Mouse (Mus musculus): ENCODE data around the gene Pcbp4. TPM values are rescaled to one million over a fixed set of nuclear protein-coding genes. Genes with fewer than 3 reads are reported as not detected.

Pcbp4 gene
- total RNA-seq, 2 experiments from 2014 or later = 72.8 to 73.4 TPM

Other genes starting within 250 kb of the Pcbp4 start
- 1 to 10 TPM in 1 of 2 experiments, under 1 TPM in 1; 0.47 to 1.1 TPM for gene Tlr9, start 230.7 kb upstream of the Pcbp4 start, total RNA-seq (2021)
- gene Alas1, start 204.6 kb upstream of the Pcbp4 start, total RNA-seq (2021) = 100 to 1,000 TPM; 298 to 524 TPM
- gene Poc1a, start 172.2 kb upstream of the Pcbp4 start, total RNA-seq (2021) = 1 to 10 TPM; 4.1 TPM
- gene Dusp7, start 84.7 kb upstream of the Pcbp4 start, total RNA-seq (2021) = 10 to 100 TPM; 56.6 to 56.8 TPM
- gene Rpl29, start 23.8 kb upstream of the Pcbp4 start, total RNA-seq (2021) = 100 to 1,000 TPM; 281 to 289 TPM
- gene Acy1, start 15.0 kb upstream of the Pcbp4 start, total RNA-seq (2021) = 10 to 100 TPM; 24.9 to 27.0 TPM
- gene Abhd14b, start 5.8 kb upstream of the Pcbp4 start, total RNA-seq (2021) = 1 to 10 TPM; 7.2 to 8.3 TPM
- 10 to 100 TPM; 20.9 to 25.1 TPM for gene Abhd14a, start 5.6 kb upstream of the Pcbp4 start, total RNA-seq (2021)
- gene Gpr62, start 12.6 kb downstream of the Pcbp4 start, total RNA-seq (2021) = not detected
- 10 to 100 TPM; 24.9 to 27.7 TPM for gene Rrp9, start 22.7 kb downstream of the Pcbp4 start, total RNA-seq (2021)
- gene Parp3, start 23.7 kb downstream of the Pcbp4 start, total RNA-seq (2021) = 10 to 100 TPM; 27.2 to 33.7 TPM
- not detected for gene Iqcf1, start 46.7 kb downstream of the Pcbp4 start, total RNA-seq (2021)
- not detected for gene Iqcf5, start 61.3 kb downstream of the Pcbp4 start, total RNA-seq (2021)
- gene Iqcf3, start 108.3 kb downstream of the Pcbp4 start, total RNA-seq (2021) = not detected
- not detected for gene Iqcf4, start 117.7 kb downstream of the Pcbp4 start, total RNA-seq (2021)
- not detected for gene Iqcf6, start 173.3 kb downstream of the Pcbp4 start, total RNA-seq (2021)
- gene Grm2, start 202.8 kb downstream of the Pcbp4 start, total RNA-seq (2021) = not detected
- 10 to 100 TPM; 45.8 to 48.8 TPM for gene Tex264, start 232.6 kb downstream of the Pcbp4 start, total RNA-seq (2021)

All from heart, postnatal 36 days (tissue).